37 mouse cellular contexts compared by ENCODE assay signal in the genomic region with DNA sequence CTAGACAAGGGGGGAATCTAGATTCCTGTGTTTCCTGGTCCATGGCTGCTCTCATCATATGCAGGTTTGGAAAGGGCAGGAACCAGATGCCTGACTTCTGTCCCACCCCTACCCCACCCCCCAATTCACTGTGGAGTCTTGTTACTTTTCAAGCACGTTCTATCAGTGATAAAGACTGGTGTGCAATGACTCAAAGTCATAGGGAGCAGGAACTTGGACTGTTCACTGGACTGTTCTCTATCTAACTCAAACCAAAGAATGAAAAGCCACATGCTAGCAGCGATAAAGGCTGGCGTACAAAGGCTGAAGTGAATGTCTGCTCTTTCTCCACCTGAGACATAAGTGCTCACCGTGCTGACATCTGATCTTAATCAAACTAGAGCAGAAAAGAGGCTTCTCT. TPM values are rescaled to one million over a fixed set of nuclear protein-coding genes. Genes with fewer than 3 reads are reported as not detected.
DNase-seq lines count a peak whose midpoint lies in the region; ATAC-seq and TF ChIP-seq lines count a peak whose summit lies in the region.
"Had no signal": no experiment of that assay in that cellular context is flagged by ENCODE, and none has a peak within 500 bp of the region (broad histone marks: within the 10 kb centered on the region; RNA-seq: fewer than 3 reads in every experiment).

No protein-coding gene starts in this region.

- WGBS in heart, embryonic 12.5 days, result 15% methylated on average over 4 of the region's 4 CpGs
- WGBS in stomach, embryonic 14.5 days, result 33% methylated on average over 4 of the region's 4 CpGs
- WGBS in stomach, postnatal 0 days, result 44% methylated on average over 4 of the region's 4 CpGs
- 31% methylated on average over 4 of the region's 4 CpGs for WGBS in stomach, embryonic 15.5 days

- H3K4me1 ChIP-seq in heart, embryonic 12.5 days (replicated peaks), result peaks cover 13% of the 10 kb centered on the region
- no peaks in the 10 kb centered on the region for H3K4me1 ChIP-seq in stomach, embryonic 14.5 days (ENCODE audit: control insufficient read depth, insufficient read depth, low read length)
- no peaks in the 10 kb centered on the region for H3K4me1 ChIP-seq in stomach, postnatal 0 days (replicated peaks; ENCODE audit: control insufficient read depth, insufficient read depth)
- no peaks in the 10 kb centered on the region for H3K4me1 ChIP-seq in stomach, embryonic 15.5 days
- H3K4me1 ChIP-seq: embryonic facial prominence, embryonic 15.5 days; forebrain, embryonic 12.5 days; liver, embryonic 12.5 days; megakaryocyte, embryonic 14.5 days had no signal

- peak; percentile 36; the same call in 1 of the 2 replicates for ATAC-seq in heart, embryonic 12.5 days (ENCODE audit: insufficient number of reproducible peaks, low FRiP score)
- ATAC-seq in stomach, embryonic 14.5 days (ENCODE audit: insufficient number of reproducible peaks, insufficient read depth, low FRiP score, low read depth), result peak; percentile 58; the same call in 1 of the 2 replicates
- ATAC-seq in stomach, postnatal 0 days (ENCODE audit: low FRiP score, low TSS enrichment), result no peak
- peak; percentile 53 for ATAC-seq in stomach, embryonic 15.5 days (ENCODE audit: insufficient read depth, low FRiP score, low read depth)
- ATAC-seq: CD4-positive, CD25-positive, alpha-beta regulatory T cell, adult 4 months; forebrain, postnatal 0 days; inflammation-experienced regulatory T-cells, adult 6 months; liver, embryonic 12.5 days; liver, postnatal 0 days; lung, postnatal 0 days had no signal

- H3K36me3 ChIP-seq in heart, embryonic 12.5 days, result no peaks in the 10 kb centered on the region
- no peaks in the 10 kb centered on the region for H3K36me3 ChIP-seq in stomach, embryonic 14.5 days (ENCODE audit: control insufficient read depth, insufficient read depth, low read length)
- no peaks in the 10 kb centered on the region for H3K36me3 ChIP-seq in stomach, postnatal 0 days (ENCODE audit: control insufficient read depth, insufficient read depth, low read length)
- no peaks in the 10 kb centered on the region for H3K36me3 ChIP-seq in stomach, embryonic 15.5 days
- H3K36me3 ChIP-seq: embryonic facial prominence, embryonic 15.5 days; forebrain, embryonic 12.5 days; heart, embryonic 10.5 days; hindbrain, embryonic 15.5 days; liver, embryonic 12.5 days; midbrain, embryonic 12.5 days; neural tube, embryonic 12.5 days had no signal

- TF ChIP-seq CTCF in stomach, postnatal 0 days (IDR thresholded peaks at IDR 0.05; ENCODE audit: low read depth), result no peak

- no peak for DNase-seq in heart, postnatal 36 days
- DNase-seq in stomach, postnatal 0 days (ENCODE audit: low spot score), result no peak
- no peak for DNase-seq in adrenal gland, postnatal 14 days
- DNase-seq in gastrocnemius, postnatal 25 days, result no peak
- DNase-seq: cerebellum, adult 8-10 months; cerebellum, postnatal 25 days; forebrain, postnatal 0 days; gastrocnemius, postnatal 10 days; kidney, adult 9 months; kidney, postnatal 10 days; layer of hippocampus, postnatal 36 days; left cerebral cortex, postnatal 4 days; liver, postnatal 0 days; lung, postnatal 4 days; retina, postnatal 1 day; right cerebral cortex, postnatal 14 days; thymus, adult 2 months; thymus, postnatal 36 days had no signal

- no peaks in the 10 kb centered on the region for H3K27me3 ChIP-seq in heart, embryonic 12.5 days (replicated peaks)
- no peaks in the 10 kb centered on the region for H3K27me3 ChIP-seq in stomach, embryonic 14.5 days (ENCODE audit: control insufficient read depth, insufficient read depth, low read length)
- no peaks in the 10 kb centered on the region for H3K27me3 ChIP-seq in stomach, postnatal 0 days (ENCODE audit: control insufficient read depth, insufficient read depth, low read length)
- no peaks in the 10 kb centered on the region for H3K27me3 ChIP-seq in stomach, embryonic 15.5 days (replicated peaks)
- H3K27me3 ChIP-seq: embryonic facial prominence, embryonic 15.5 days; forebrain, embryonic 12.5 days; hindbrain, embryonic 15.5 days; liver, embryonic 12.5 days; megakaryocyte, embryonic 14.5 days; midbrain, embryonic 12.5 days; neural tube, embryonic 12.5 days had no signal

- TF ChIP-seq EP300 in stomach, postnatal 0 days (optimal IDR thresholded peaks at IDR 0.05), result no peak

- H3K9me3 ChIP-seq in heart, embryonic 12.5 days (replicated peaks), result no peaks in the 10 kb centered on the region
- no peaks in the 10 kb centered on the region for H3K9me3 ChIP-seq in stomach, embryonic 14.5 days (ENCODE audit: control insufficient read depth, low read depth, low read length)
- no peaks in the 10 kb centered on the region for H3K9me3 ChIP-seq in stomach, postnatal 0 days (ENCODE audit: control insufficient read depth, low read length)
- H3K9me3 ChIP-seq in stomach, embryonic 15.5 days, result no peaks in the 10 kb centered on the region
- H3K9me3 ChIP-seq: embryonic facial prominence, embryonic 15.5 days; forebrain, embryonic 12.5 days; heart, embryonic 10.5 days; hindbrain, embryonic 15.5 days; liver, embryonic 12.5 days; midbrain, embryonic 12.5 days; neural tube, embryonic 12.5 days had no signal

- intact Hi-C loops in heart, postnatal 36 days (cut with DNase I), result no loop called here

- H3K4me2 ChIP-seq in heart, embryonic 12.5 days, result no peak overlapping the region
- no peak overlapping the region for H3K4me2 ChIP-seq in stomach, embryonic 14.5 days (replicated peaks; ENCODE audit: low read depth, low read length)
- no peak overlapping the region for H3K4me2 ChIP-seq in stomach, postnatal 0 days (replicated peaks; ENCODE audit: low read depth)
- no peak overlapping the region for H3K4me2 ChIP-seq in stomach, embryonic 15.5 days
- H3K4me2 ChIP-seq: embryonic facial prominence, embryonic 15.5 days; forebrain, embryonic 12.5 days; hindbrain, embryonic 15.5 days; liver, embryonic 12.5 days; midbrain, embryonic 12.5 days; neural tube, embryonic 12.5 days had no signal

- no peak overlapping the region for H3K4me3 ChIP-seq in heart, embryonic 12.5 days
- H3K4me3 ChIP-seq in stomach, embryonic 14.5 days (ENCODE audit: low read depth, low read length), result no peak overlapping the region
- H3K4me3 ChIP-seq in stomach, postnatal 0 days (ENCODE audit: low read depth, low read length), result no peak overlapping the region
- no peak overlapping the region for H3K4me3 ChIP-seq in stomach, embryonic 15.5 days (replicated peaks)
- H3K4me3 ChIP-seq: embryonic facial prominence, embryonic 15.5 days; forebrain, embryonic 12.5 days; heart, embryonic 10.5 days; hindbrain, embryonic 15.5 days; liver, embryonic 12.5 days; megakaryocyte, embryonic 14.5 days; midbrain, embryonic 12.5 days; neural tube, embryonic 12.5 days had no signal

- H3K27ac ChIP-seq in heart, embryonic 12.5 days (ENCODE audit: poor library complexity, severe bottlenecking), result no peak overlapping the region
- no peak overlapping the region for H3K27ac ChIP-seq in stomach, embryonic 14.5 days (ENCODE audit: low read length)
- H3K27ac ChIP-seq in stomach, postnatal 0 days (replicated peaks), result no peak overlapping the region
- H3K27ac ChIP-seq in stomach, embryonic 15.5 days, result no peak overlapping the region
- H3K27ac ChIP-seq: embryonic facial prominence, embryonic 15.5 days; forebrain, embryonic 12.5 days; heart, embryonic 10.5 days; hindbrain, embryonic 15.5 days; liver, embryonic 12.5 days; midbrain, embryonic 12.5 days; neural tube, embryonic 12.5 days had no signal

- H3K9ac ChIP-seq in heart, embryonic 12.5 days, result no peak overlapping the region
- H3K9ac ChIP-seq in stomach, embryonic 14.5 days (replicated peaks; ENCODE audit: low read depth, low read length), result no peak overlapping the region
- H3K9ac ChIP-seq in stomach, postnatal 0 days (ENCODE audit: low read length), result no peak overlapping the region
- H3K9ac ChIP-seq in stomach, embryonic 15.5 days, result no peak overlapping the region
- H3K9ac ChIP-seq: embryonic facial prominence, embryonic 15.5 days; forebrain, embryonic 12.5 days; forebrain, postnatal 0 days; hindbrain, embryonic 15.5 days; liver, embryonic 12.5 days; liver, postnatal 0 days; midbrain, embryonic 12.5 days; neural tube, embryonic 12.5 days had no signal

RNA-seq across cellular contexts. Expression of gene Minar1, which starts 12.3 kb away (rescaled TPM):
- 0.04 and 0.10 TPM in 2 replicates for polyA plus RNA-seq in heart, embryonic 12.5 days (2016; fragmentation: Nextera tagmentation; extraction: Ambion mirVana)
- total RNA-seq in heart, postnatal 36 days (2021), result under 1 TPM; 0.08 to 0.11 TPM
- polyA plus RNA-seq in stomach, embryonic 14.5 days (2014; fragmentation: Nextera tagmentation; extraction: Ambion mirVana), result 0.22 TPM in 2 replicates
- polyA plus RNA-seq in stomach, postnatal 0 days (2015; fragmentation: Nextera tagmentation; extraction: Ambion mirVana), result 0.04 and 0.05 TPM in 2 replicates
- 0.08 and 0.24 TPM in 2 replicates for polyA plus RNA-seq in stomach, embryonic 15.5 days (2015; fragmentation: Nextera tagmentation; extraction: Ambion mirVana)
- 0.11 and 0.26 TPM in 2 replicates for total RNA-seq in adrenal gland, postnatal 14 days (2021)
- total RNA-seq in gastrocnemius, postnatal 25 days (2021), result not detected
- total RNA-seq: granulocyte monocyte progenitor cell, adult 5-6 weeks; hematopoietic stem cell, adult 5-6 weeks had no signal
- polyA plus RNA-seq: CD4-positive, CD25-positive, alpha-beta regulatory T cell, adult 4 months; heart, postnatal 0 days; inflammation-experienced regulatory T-cells, adult 6 months; large intestine, adult 2 months; liver, embryonic 12.5 days; lung, postnatal 0 days; small intestine, adult 2 months had no signal
